11 mouse cellular contexts compared by ENCODE assay signal in genomic region chr12:100073201-100073672, GRCm38 (mm10). TPM values are rescaled to one million over a fixed set of nuclear protein-coding genes. Genes with fewer than 3 reads are reported as not detected.
A peak's percentile ranks its signal among the peaks of the same experiment; 100 is the strongest.
DNase-seq lines count a peak whose midpoint lies in the region; ATAC-seq lines count a peak whose summit lies in the region.
"Had no signal": no experiment of that assay in that cellular context is flagged by ENCODE, and none has a peak within 500 bp of the region (broad histone marks: within the 10 kb centered on the region; RNA-seq: fewer than 3 reads in every experiment).

No protein-coding gene starts in this region.

- H3K4me1 ChIP-seq in hindbrain, embryonic 11.5 days (replicated peaks; ENCODE audit: control insufficient read depth, insufficient read depth, low read length), result no peaks in the 10 kb centered on the region
- H3K4me1 ChIP-seq in hindbrain, embryonic 12.5 days, result no peaks in the 10 kb centered on the region
- H3K4me1 ChIP-seq: liver, embryonic 13.5 days had no signal

- peak; percentile 18 for DNase-seq in cerebellum, adult 9-11 months
- peak; percentile 45 for DNase-seq in hindbrain, embryonic 11.5 days (ENCODE audit: low spot score)
- DNase-seq in right cerebral cortex, adult 18-20 months, result peak; percentile 54
- DNase-seq in right cerebral cortex, postnatal 4 days, result no peak
- no peak for DNase-seq in thymus, postnatal 14 days
- DNase-seq: kidney, adult 8-10 months; liver, embryonic 13.5 days had no signal

- H3K4me3 ChIP-seq in hindbrain, embryonic 11.5 days (ENCODE audit: low read depth, low read length), result no peak overlapping the region
- no peak overlapping the region for H3K4me3 ChIP-seq in hindbrain, embryonic 12.5 days
- H3K4me3 ChIP-seq: liver, embryonic 13.5 days had no signal

- H3K4me2 ChIP-seq in hindbrain, embryonic 11.5 days (replicated peaks; ENCODE audit: low read depth, low read length), result no peak overlapping the region
- H3K4me2 ChIP-seq in hindbrain, embryonic 12.5 days (replicated peaks), result no peak overlapping the region
- H3K4me2 ChIP-seq: liver, embryonic 13.5 days had no signal

- no peak for ATAC-seq in cerebellum, adult (ENCODE audit: insufficient number of reproducible peaks, low FRiP score, low TSS enrichment)
- peak; percentile 38; the same call in 1 of the 2 replicates for ATAC-seq in hindbrain, embryonic 11.5 days (ENCODE audit: low FRiP score)
- ATAC-seq in hindbrain, embryonic 12.5 days (ENCODE audit: low FRiP score), result no peak; the same call in 1 of the 2 replicates
- no peak for ATAC-seq in megakaryocyte progenitor cell, adult 5-6 weeks (replicated peaks; ENCODE audit: poor library complexity)
- ATAC-seq: Patski had no signal

- H3K27me3 ChIP-seq in hindbrain, embryonic 11.5 days (ENCODE audit: control insufficient read depth, insufficient read depth, low read length), result no peaks in the 10 kb centered on the region
- no peaks in the 10 kb centered on the region for H3K27me3 ChIP-seq in hindbrain, embryonic 12.5 days
- H3K27me3 ChIP-seq: liver, embryonic 13.5 days had no signal

- no peak overlapping the region for H3K9ac ChIP-seq in hindbrain, embryonic 11.5 days (ENCODE audit: low read depth, low read length)
- H3K9ac ChIP-seq in hindbrain, embryonic 12.5 days, result no peak overlapping the region
- H3K9ac ChIP-seq: liver, embryonic 13.5 days had no signal

- H3K36me3 ChIP-seq in hindbrain, embryonic 11.5 days (ENCODE audit: control insufficient read depth, insufficient read depth, low read length), result no peaks in the 10 kb centered on the region
- H3K36me3 ChIP-seq in hindbrain, embryonic 12.5 days, result no peaks in the 10 kb centered on the region
- H3K36me3 ChIP-seq: liver, embryonic 13.5 days had no signal

- no peaks in the 10 kb centered on the region for H3K9me3 ChIP-seq in hindbrain, embryonic 11.5 days (ENCODE audit: control insufficient read depth, low read length)
- no peaks in the 10 kb centered on the region for H3K9me3 ChIP-seq in hindbrain, embryonic 12.5 days (replicated peaks)
- H3K9me3 ChIP-seq: liver, embryonic 13.5 days had no signal

- H3K27ac ChIP-seq in hindbrain, embryonic 11.5 days (ENCODE audit: low read depth, low read length), result no peak overlapping the region
- H3K27ac ChIP-seq in hindbrain, embryonic 12.5 days, result no peak overlapping the region
- H3K27ac ChIP-seq: liver, embryonic 13.5 days had no signal

- WGBS in hindbrain, embryonic 11.5 days, result 55% methylated on average over 4 of the region's 4 CpGs
- 42% methylated on average over 4 of the region's 4 CpGs for WGBS in hindbrain, embryonic 12.5 days

RNA-seq across cellular contexts. Expression of gene Psmc1, which starts 36.7 kb away (rescaled TPM):
- 404 and 436 TPM in 2 replicates for polyA plus RNA-seq in hindbrain, embryonic 11.5 days (2014; fragmentation: Nextera tagmentation; extraction: Ambion mirVana)
- 308 and 324 TPM in 2 replicates for polyA plus RNA-seq in hindbrain, embryonic 12.5 days (2016; fragmentation: Nextera tagmentation; extraction: Ambion mirVana)
- 236 and 253 TPM in 2 replicates for total RNA-seq in megakaryocyte progenitor cell, adult 5-6 weeks (2015)
- total RNA-seq in megakaryocyte progenitor cell, adult 5-6 weeks (2017), result 265 and 368 TPM in 2 replicates

Comparison
In these comparisons a context has a peak if more than half of its experiments do, and no peak if none do; other contexts are left out.
1. DNase-seq: peak in cerebellum, adult 9-11 months (single experiment), hindbrain, embryonic 11.5 days (single experiment) and right cerebral cortex, adult 18-20 months (single experiment); none in right cerebral cortex, postnatal 4 days (single experiment) and thymus, postnatal 14 days (single experiment).